Mouse (Mus musculus) telencephalon, adult 2 months (tissue): ENCODE data around the gene Smyd3.
A peak's percentile ranks its signal among the peaks of the same experiment; 100 is the strongest.

ENCODE experiments used
- DNase-seq: peaks from one replicate; pipeline ENCODE4 v3.0.0-alpha.2; 2011; ENCODE audit warnings: low read depth, low spot score

Gene Smyd3

DNA sequence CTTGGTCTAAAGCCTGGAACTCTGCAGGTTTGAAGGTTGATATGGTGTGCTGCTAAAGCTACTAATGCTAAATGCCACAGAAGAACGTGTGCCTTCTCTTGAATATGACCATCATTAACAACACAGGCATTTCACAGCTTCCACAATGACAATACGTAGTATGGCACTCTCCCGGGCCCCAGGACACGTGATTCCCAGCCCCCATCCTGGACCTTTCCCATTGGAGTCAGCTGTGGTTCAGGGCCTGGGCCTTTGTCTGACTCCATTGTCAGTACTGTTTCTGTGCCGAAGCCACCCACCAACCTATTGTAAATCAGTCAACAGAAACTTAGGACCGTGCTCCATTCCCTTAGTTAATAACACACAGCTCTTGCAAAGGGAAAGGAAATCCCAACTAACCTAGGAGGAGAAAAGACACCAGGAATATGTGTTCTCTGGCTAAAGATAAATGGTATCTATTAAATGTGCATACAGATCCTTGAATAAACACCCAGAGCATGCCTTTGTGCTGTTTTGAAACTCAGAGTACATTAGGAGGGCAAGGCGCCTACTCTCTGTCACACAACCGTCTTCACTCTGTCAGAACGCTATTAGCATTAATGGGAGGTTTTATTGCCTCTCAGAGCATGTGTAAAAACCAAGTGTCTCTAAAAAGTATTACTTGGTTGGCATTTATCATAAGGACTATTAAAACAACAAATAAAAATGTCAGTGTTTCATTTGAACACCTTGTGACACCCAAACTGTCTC lies 397.4 kb downstream of the Smyd3 start:
- no peak for DNase-seq

DNA sequence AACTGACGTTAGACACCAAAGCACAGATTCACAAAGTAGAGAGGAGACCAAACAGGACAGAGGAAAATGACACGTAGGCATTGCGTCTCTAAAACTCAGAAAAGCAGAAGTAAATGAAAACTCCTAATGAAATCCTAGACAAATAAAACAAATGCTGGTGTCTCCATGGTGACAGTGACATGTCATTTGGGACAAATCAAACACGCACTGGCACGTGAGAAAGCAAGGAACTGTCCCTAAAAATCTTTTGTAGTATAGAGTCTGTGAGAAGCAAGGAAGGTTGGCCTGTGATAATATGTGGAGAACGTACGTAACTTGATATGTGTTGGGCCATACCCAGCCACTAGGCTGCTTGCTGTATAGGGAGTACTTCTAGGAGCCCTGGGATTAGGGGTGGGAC lies 399.2 kb downstream of the Smyd3 start:
- no peak for DNase-seq

DNA sequence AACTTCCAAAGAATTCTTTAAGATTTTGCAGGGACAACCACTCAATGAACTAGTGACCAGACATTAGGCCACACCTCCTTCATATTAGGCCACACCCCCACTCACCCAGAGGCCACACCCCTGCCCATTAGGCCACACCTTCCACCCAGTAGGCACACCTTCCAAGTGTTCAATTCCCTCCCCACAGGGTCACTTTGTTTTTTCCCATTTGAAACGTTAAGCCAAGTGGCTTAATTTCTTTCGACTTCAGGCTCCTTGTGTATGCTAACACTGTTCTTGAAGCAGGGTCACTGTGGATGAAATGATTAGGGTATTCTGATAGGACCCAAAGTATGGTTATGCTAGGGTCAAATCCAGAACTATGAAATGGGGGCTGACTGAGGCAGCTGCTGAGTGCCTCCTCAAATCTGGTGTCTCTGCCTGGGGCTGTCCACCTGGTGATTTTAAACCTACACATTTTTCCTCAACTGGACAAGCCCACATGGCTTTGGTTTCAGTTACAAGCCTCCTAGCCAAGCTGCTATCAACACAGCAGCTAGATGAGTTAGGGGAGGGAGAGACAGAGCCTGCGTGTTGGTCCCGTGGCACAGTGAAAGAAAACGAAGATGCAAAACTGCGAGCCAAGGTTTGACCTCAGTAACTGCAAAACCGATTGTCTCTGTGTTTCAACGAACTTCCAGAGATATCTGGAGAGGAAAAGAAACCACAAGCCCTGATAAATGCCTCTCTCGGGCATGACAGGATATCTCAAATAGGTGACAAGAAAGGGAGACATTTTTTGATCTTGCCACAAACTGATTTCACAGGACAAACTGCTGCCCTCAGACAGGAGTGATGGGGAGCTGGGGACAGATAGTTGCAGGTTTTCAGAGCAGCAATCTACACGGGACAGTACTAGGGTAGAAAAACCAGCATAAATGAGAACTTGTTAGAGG lies 400.8 kb downstream of the Smyd3 start:
- no peak for DNase-seq

DNA sequence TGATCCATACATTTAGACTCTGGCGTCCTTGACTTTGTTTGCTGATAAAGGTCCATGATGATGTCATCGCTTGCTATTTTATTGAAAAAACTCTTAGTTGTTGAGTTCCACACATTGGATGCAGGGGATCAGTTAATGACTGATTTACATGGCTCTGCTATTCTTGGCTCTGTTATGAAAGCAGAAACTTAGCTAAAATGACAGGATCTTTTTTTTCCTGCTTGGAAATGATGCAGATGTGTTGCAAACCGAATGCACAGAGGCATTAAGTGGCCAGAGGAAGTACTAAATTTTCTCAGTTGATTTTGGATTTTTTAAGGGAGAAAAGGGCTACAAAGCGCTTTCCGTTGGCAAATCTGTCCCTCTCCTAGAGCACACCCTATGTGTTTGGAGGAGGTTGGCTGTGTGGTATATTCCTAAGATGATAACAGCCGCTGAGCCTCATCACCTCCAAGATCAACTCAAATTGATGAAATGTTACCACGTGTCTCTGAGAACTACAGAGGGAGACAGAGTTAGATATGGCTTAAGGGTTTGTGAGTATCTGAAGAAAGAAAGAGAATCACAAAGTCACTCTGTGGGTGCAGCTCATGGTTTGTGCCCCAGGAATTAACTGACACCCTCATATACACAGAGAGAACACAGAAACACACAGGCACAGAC lies 402.9 kb downstream of the Smyd3 start:
- no peak for DNase-seq

DNA sequence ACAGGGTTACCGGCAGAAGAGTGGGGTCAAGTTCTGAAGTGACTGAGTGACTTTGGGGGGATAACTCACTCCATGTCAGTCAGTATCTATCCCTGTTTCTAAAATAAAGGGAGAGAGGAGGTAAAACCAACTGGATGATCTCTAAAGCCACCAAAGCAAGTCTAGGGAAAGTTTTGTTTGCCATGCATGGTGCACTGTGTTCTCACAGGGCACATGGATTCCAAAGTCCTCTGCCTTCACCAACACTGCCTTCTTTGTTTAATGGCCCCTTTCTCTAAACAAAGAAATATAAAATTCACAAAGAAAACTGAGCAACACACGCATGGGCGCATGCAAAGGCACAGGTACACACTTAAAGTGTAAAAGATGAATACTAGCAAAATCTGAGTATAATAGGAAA lies 403.5 kb downstream of the Smyd3 start:
- no peak for DNase-seq

DNA sequence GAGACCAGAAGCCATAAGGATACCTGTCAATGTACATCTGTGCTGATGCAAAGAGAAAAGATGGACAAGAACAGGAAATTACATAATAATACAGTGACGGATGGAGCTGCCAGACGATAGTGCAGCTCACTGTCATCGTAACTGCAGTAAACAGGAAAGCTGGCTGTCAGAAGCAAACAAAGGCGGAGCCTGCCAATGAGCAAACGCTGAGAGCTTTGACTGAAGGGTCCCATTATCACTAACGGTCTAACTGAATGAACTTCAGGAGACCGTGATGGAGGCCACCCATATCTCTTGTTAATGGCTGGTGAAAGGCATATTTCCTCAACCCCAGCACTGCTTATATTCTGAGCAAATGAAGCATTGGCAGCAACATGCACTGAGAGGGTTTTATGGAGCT lies 409.1 kb downstream of the Smyd3 start:
- no peak for DNase-seq

DNA sequence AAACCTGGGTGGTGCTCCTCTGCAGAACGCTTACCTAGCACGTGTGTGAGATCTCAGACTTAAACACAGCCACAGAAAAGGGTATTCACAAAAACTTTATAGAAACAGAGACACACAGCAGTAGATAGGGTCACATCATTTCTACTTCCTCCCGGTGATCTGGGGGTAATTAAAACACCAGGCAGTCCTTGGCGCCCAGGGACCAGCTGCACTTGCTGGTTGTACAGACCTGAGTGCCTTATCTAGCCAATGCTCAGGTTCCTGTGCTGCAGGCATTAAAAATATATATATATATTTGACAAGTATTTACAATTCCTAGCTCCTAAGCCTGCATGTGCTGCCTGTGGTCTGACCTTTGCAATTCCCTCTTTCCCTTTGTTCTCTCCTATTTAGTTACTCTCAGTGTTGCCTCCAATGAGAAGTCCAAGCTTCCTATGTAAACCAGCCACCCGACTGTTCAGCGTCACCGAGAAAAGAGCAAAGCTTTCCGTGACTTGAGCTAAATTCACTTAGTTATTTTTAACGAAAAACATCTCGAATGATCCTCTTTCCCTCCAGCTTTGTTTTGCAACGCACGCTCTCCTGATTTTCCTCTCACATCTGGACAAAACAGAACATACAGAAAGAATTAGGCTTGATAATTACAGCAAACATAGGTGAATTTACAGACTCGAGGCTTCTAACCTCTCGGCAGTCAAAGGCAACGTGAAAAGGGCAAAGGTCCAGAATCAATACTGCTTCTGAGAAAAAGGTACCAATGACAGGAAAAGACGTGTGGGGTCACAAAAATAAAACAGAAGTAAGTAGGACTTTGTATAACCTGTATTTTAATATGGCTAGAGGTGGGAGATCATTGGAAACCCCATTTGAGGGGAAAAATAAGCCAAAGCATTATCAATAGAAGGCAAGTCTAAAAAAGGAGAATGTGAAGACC lies 409.8 kb downstream of the Smyd3 start:
- no peak for DNase-seq

DNA sequence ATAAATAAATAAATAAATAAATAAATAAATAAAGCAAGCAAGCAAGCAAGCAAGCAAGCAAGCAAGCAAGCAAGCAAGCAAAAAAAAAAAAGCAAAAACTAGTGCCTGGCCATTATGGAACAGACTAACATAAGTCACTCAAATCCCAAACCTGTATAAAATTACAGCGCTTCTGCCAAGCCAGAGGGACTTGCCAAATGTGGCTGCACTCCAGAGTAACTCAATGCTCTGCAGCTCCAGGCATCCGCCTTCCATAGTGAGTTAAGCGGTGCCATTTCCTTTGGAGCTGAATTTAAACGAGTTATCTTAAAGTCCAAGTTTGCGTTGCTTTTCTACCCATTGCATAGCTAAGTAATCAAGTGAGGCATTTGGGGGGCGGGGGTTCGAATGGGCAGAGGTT lies 410.6 kb downstream of the Smyd3 start:
- DNase-seq, result peak; percentile 17

DNA sequence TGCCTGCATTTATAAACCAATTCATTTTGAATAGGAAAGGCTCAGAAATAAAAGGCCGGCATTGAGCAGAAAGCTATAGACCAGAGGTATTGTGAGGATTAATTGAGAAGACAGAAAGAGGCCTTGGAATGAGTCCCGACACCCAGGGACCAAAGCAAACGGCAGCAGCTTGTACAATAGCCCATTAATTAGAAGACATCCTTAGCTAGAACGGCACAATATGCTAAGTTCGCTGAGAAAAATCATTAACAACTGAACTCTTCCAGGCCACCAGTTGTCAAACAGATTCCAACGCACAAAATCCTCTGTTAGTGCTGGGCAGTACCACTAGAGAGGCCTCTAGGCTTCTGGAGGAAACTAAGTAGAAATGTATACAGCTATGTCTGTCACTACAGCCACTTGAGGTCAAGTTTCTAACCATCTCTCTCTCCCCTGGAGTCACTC lies 411.1 kb downstream of the Smyd3 start:
- no peak for DNase-seq

DNA sequence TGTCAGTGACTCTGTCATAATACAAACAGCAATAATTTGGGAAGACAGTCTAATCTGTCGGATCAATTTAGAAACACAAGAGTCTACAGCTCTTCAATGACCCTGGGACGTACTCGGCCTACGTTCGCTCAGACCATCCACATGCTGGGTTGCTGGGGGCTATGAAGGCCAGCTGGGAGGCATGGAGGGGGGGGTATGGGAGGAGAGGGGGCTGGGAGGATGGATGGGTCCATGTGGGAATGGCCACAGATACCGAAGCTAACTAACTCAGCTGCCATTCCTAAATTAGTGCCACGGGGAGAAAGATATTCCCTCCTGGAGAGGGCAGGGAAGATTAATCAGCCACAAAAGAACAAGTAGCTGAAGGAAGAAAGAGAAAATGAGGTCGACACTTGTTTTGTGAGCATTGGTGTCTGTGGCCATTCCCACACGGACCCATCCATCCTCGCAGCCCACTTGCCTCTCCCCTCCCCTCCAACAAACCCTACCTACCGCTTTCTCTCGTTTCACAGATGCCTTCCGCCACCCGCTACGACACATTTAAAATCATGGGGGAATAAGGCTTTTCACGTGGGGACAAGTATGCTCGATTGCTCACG lies 411.6 kb downstream of the Smyd3 start:
- no peak for DNase-seq

DNA sequence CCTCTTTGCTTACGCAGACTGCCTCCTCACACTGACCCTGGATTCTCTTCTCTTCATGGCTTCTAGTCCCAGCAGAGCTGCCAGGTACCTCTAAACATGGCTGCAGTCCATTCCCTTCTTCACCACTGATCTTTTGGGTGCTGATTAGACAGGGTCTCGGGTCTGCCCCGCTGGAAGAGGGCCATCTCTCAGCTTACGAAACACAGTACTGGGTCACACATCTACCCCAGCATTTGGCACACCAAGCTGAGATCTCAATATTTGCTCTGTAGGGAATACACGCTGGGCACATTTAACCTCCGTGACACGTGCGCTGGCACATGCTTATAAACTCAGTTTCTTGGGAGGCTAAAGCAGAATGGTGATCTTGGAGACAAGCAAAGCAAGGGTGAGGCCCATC lies 413.4 kb downstream of the Smyd3 start:
- DNase-seq, result no peak

DNA sequence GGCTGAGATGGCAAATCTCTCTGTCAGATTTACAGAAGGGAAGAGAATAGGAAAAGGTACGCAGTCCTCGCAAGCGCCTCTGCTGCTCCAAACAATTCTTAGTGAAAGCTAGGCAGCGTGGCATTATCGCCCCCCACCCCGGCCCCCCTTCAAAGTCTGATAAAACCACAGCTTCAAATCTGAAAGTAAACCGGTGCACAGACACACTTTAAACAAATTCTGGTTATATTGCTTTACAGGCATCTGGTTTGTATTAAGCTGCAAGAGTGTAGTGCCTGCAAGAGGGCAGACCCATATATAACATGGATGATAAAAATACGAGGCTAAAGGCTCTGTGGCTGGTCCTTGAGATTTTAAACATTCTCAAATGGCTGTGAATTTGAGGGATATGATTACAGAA lies 420.8 kb downstream of the Smyd3 start:
- no peak for DNase-seq

DNA sequence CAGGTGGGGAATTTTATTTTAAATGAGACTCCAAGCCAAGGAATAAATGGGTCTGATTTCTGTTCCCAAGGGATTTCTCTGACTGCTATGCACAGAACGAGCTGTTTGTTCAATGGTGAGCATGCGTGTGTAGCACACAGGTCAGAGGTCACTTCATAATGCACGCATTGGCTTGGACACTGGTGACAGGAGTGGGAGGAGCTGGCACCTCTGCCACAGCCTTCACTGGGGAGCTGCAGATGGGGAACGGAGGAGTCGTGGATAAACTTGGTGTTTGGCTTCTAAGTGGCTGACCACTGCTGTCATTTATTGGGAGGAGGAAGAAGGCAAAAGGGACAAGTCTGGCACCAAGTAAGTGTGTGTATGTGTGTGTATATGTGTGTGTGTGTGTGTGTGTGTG lies 421.5 kb downstream of the Smyd3 start:
- no peak for DNase-seq

DNA sequence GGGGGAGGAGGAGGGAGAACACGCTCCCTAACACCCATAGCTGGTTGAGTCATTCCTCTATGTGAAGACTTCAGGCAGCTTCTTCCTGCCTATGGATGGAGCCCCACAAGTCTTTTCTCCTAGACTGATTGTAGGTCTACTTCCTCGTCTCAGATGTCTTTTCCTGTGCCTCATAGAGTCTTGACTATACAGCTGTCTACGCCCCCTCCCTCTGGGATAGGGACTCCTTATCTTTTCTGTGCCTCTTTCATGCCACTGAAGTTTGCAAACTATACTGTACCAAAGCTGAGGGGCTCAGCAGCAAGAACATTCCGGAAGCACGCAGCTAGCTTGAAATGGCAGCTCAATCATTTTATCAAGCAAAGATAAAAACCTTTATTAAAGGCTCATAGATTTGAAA lies 428.7 kb downstream of the Smyd3 start:
- no peak for DNase-seq

DNA sequence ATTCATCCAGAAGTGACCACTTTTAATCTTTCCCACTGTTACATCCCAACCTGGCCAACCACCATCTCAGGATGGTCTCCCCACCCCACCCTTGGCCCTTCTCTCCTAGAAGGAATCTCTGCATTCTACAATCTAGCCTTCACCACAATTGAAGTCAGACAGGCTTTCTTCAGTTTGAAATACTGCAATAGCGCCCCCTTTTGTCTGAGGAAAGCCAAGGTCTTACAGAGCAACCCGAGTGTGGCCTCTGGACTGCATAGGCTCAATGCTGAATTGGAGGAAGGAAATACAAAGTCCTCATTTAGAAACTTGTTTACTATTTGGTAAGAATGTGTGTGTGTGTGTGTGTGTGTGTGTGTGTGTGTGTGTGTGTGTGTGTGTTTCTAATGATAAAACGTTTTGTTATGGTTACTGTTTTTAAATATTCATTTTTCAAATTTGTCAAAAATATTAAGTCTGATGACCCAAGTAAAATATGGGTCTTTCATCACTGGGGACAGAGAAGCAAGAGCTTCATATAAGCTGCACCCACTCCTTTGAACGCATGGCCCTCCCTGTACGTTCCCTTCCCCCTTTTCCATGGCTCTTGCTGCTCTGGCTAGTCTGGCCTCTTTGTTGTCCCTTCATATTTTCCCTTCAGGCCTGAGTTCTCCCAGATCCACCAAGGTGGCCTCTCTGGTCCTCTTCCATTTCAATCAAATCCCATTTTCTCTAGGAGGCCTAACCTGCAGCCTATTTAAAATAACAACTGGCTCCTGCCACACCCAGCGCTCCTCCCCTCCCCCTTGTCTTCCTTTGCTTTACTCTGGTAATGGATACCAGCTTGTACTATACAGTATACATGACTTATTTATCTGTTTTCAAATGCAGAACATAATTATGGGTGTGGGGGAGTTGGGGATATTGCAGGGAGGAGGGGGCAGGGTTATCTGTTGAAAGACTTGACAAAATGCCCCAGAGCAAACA lies 430.5 kb downstream of the Smyd3 start:
- peak; percentile 23 for DNase-seq

DNA sequence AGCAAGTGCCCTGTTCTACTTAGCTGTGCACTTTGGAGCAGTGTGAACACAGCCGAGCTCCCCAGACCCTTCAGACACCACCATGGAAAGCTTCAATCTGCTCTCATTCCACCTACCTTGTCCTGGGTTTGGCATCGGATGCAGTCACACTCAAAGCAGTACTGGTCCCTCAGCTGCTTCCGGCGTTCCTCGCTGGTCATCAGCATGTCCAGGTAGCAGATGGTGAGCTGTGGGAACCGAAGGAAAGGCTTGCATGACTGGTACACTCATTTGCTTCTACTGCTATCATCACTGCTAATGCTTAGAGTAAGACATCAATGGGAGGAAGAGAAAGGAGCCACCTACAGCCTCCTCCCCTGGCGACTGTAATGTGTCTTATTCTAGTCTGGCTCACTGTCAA lies 431.6 kb downstream of the Smyd3 start:
- no peak for DNase-seq

DNA sequence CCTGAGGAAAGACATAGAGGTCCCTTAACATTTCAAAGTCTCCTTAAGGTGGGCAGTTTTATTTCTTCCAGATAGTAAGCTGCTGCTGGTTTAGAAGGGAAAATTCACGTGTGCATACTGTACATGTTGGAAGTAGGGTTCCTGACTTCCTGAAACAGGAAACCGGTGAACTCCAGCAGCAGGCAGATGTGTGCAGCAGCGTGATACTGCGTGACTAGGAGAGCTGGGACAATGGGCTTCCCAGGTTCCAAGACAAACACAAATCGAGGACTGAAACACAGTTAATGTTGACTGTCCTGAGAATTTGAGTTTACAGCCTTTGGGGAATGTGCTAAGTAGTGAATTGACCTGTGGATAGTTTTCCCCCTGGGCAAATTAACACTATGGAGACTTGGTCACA lies 434.7 kb downstream of the Smyd3 start:
- DNase-seq, result no peak

DNA sequence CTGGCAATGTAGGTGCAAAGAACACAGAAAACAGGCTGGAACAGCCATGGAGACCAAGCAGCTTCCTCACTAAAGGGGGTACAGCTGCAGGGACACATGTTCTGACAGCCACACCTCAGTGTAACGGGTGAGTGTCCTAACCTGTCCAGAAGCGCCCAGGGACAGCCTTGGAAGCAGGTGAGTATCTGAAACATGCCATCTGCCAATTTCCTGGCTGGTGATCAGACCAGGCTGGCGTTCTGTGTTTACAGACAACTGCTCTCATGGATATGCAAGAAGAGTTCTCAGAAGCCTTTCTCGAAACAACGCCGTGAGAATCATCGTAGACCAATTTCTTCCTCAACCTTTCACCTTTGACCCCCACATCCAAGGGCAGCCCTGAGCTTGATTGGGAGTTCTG lies 444.0 kb downstream of the Smyd3 start:
- DNase-seq, result no peak

DNA sequence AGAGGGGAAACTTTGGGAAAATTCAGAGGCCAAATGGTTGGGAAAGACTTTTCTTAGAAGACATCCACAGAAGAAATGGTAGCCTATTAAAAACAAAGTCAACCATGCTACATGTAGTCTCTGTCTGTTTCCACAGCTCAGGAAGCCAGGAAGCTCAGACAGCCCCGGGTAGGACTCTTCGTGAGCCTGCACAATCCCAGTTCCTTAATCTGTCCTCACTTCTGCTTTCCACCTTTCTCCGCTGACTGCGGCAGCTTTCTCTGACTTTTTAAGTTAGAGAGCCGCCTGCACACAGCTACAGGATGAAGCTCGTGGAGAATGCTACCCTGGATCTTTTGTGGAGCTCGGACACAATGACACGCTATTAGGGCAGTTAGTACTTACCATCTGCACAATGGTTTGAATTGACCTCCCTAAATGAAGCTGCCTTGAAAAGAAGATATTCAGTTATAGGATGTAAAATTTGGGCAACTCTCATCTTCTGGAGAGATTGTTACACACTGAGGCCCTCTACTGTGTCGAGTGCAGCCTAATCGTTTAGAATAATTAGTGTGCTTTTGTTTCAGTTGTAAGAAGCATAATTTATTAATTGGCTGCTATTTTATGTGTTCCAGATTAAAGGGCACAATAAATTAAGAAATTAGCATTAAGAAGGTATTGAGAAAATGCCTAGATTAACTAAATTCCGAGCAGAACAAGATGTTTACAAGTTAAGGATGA lies 444.7 kb downstream of the Smyd3 start:
- DNase-seq, result no peak
